Mouse (Mus musculus) mouse embryonic stem cell (cell line): ENCODE results near the gene Actr10.

ENCODE experiments used
- in situ Hi-C, 2 experiments: fragments of 300-500 bp; cut with MboI; formaldehyde crosslinking; loops; 1 replicate in 1 of 2; 3 replicates in 1 of 2; pipeline ENCODE4 v1.14.3; 2019 to 2020; ENCODE audit warnings: low sequenced_read_pairs in 2 of 2, low pct_unique_long_range_greater_than_20kb in 1 of 2, mixed read lengths in 1 of 2; ENCODE audit not compliant: unreplicated experiment in 1 of 2

Gene Actr10

DNA sequence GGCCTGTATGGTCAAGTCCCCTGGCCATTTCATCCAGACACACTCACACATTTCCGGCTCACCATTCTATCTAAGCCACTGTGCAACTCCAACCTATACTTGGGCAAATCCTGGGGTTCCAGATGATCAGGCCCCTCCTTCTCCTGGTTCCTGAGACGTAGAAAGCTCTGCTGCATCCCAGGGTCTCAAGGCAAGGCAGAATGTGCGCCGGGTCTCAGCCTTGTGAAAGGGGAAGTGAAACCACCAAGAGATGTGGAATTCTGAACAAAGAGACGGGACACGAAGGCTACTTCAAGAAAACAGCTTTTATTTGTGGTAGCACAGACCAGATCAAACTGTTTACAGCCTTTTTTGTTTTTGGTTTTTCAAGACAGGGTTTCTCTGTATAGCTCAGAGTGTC is 68.5 kb downstream of the Actr10 start:
- in situ Hi-C loops = no loop called here

- in situ Hi-C loops = no loop called here
These were observed 69.2 kb downstream of the Actr10 start for GRCm38 (mm10) chr12:71006901-71007300.

DNA sequence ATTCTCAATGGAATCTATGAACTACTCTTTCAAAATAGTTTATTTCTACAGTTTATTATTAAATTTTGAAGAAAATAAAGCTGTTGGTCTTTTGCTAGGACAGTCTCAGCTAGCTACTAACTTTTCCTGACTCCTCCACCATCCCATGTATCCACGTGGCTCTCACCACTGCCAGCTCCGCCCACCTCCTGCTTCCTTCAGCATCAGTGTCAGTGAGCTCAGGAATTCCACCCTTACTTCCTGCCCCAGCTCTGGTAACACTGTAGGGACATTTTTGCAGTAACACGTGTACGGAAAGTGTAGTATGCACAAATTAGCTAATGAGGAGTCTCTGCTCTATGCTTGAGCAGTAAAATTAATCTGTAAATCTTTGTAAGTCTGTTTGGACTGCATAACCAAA is 72.1 kb downstream of the Actr10 start:
- in situ Hi-C loops = no loop called here
